Mouse (Mus musculus): ENCODE data around the gene Crebl2.
A peak's percentile ranks its signal among the peaks of the same experiment; 100 is the strongest.

The Crebl2 gene

GRCm38 (mm10) chr6:134829786-134830700 is at the start of gene Crebl2:
Crebl2 (plus strand) TSS chr6:134830154.
- peak; percentile 100 for DNase-seq

GRCm38 (mm10) chr6:134781494-134781913 is 48.5 kb upstream of the Crebl2 start:
- DNase-seq = no peak

- no peak for DNase-seq
These were observed 47.1 kb upstream of the Crebl2 start for GRCm38 (mm10) chr6:134782900-134783299.

- DNase-seq = no peak
These were observed 43.5 kb upstream of the Crebl2 start for GRCm38 (mm10) chr6:134786426-134786825.

GRCm38 (mm10) chr6:134789100-134789499 is 40.9 kb upstream of the Crebl2 start:
- DNase-seq = no peak

- peak; percentile 52 to 64 for DNase-seq
These were observed 38.5 kb upstream of the Crebl2 start for GRCm38 (mm10) chr6:134791251-134792118.

GRCm38 (mm10) chr6:134792141-134793045 is 37.6 kb upstream of the Crebl2 start, which contains the start of gene Dusp16:
Dusp16 (minus strand) TSS chr6:134792625.
- DNase-seq = peak; percentile 82 to 90

GRCm38 (mm10) chr6:134793046-134793806 is 36.7 kb upstream of the Crebl2 start:
- DNase-seq = peak; percentile 10 to 15

- DNase-seq = peak; percentile 92 to 93
These were observed 35.9 kb upstream of the Crebl2 start for GRCm38 (mm10) chr6:134793911-134794520.

- no peak for DNase-seq
These were observed 33.7 kb upstream of the Crebl2 start for GRCm38 (mm10) chr6:134796297-134796696.

- DNase-seq = no peak
These were observed 28.5 kb upstream of the Crebl2 start for GRCm38 (mm10) chr6:134801483-134801882.

GRCm38 (mm10) chr6:134802641-134803043 is 27.3 kb upstream of the Crebl2 start:
- DNase-seq = peak in 1 of 2 experiments; percentile 22

- DNase-seq = no peak
These were observed 25.1 kb upstream of the Crebl2 start for GRCm38 (mm10) chr6:134804736-134805277.

GRCm38 (mm10) chr6:134806130-134806529 is 23.8 kb upstream of the Crebl2 start:
- no peak for DNase-seq

GRCm38 (mm10) chr6:134807091-134807490 is 22.9 kb upstream of the Crebl2 start:
- no peak for DNase-seq

GRCm38 (mm10) chr6:134807794-134808193 is 22.2 kb upstream of the Crebl2 start:
- DNase-seq = no peak

GRCm38 (mm10) chr6:134813066-134813465 is 16.9 kb upstream of the Crebl2 start:
- DNase-seq = no peak

GRCm38 (mm10) chr6:134817051-134817928 is 12.7 kb upstream of the Crebl2 start:
- no peak for DNase-seq

- no peak for DNase-seq
These were observed 10.2 kb upstream of the Crebl2 start for GRCm38 (mm10) chr6:134819741-134820140.

GRCm38 (mm10) chr6:134820411-134820810 is 9.5 kb upstream of the Crebl2 start:
- no peak for DNase-seq

Measured in kidney, postnatal 4 days (tissue).